Mouse (Mus musculus) ES-Bruce4 (cell line): Measurements from ENCODE around the gene Cd52.

Experiments
- EP300 ChIP-seq: IDR thresholded peaks from 2 replicates; pipeline ENCODE4 v1.6.1; 2011; ENCODE audit warnings: low read depth, low read length; ENCODE audit not compliant: insufficient read depth
- POLR2A ChIP-seq: IDR thresholded peaks from one replicate; pipeline ENCODE4 v1.8.1; 2011; ENCODE audit warnings: low read length; ENCODE audit not compliant: insufficient read depth

- TF ChIP-seq EP300 = no peak
- no peak for TF ChIP-seq POLR2A
These were observed 2.2 kb upstream of the Cd52 start for GRCm38 (mm10) chr4:134097015-134097608.
